Mouse (Mus musculus): ENCODE data around the gene Actb.

Actb gene

GRCm38 (mm10) chr5:142877337-142878280, 28.9 kb downstream of the Actb start:
- peak; percentile 81 to 83 for DNase-seq (ENCODE audit: low spot score in 2 of 2)

- DNase-seq (ENCODE audit: low spot score in 2 of 2): no peak
Measured at GRCm38 (mm10) chr5:142876896-142877295, 29.7 kb downstream of the Actb start.

DNA sequence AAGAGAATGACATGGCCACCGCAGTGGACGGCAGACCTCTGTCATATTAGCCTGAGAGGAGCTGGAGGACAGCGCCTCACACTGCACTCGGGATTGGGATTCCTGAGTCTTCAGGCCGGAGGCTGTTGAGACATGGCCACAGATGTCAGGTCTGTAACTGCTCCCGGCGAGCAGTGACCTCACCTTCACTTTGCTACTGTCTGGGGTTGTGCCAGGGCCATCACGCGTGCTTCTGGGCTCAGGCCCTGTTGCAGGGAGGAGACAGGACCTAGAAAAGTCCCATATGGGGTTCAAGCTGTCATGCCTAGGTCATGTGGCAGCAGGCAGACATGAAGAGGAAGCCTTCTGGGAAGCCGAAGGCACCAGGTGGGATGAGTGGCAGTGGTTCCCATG, 31.0 kb downstream of the Actb start:
- no peak for DNase-seq (ENCODE audit: low spot score in 2 of 2)

DNA sequence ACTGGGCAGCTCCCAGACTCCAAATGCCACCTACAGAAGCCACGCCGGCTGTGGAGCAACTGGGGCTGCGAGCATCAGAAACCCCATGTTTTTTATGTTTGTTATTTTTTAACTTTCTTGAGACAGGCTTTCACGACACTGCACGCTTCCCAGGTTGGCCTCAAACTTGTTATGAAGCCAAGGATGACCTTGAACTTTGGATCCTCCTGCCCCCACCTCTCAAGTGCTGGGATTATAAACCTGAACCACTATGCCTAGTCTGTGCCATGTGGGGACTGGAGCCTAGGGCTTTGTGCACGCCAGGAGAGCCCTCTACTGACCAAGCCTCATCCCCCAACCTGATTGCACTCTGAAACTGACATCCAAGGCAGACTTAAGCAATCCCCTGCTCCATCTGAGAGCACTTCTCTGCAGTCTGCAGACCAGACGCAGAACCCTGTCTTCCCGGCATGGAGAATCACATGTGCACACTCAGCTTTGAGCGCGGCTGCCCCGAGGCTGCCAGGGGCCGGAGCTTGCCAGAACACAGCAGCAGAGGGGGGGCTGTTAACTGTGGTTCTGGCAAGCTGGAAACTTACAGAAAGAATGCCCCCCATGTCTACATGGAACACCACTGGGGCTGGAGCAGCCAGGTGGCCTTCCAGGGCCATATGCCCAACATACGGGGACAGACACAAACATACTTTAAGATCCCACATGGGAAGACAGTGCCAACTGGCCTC, 31.6 kb downstream of the Actb start:
- no peak for DNase-seq (ENCODE audit: low spot score in 2 of 2)

GRCm38 (mm10) chr5:142873718-142874117, 32.8 kb downstream of the Actb start:
- DNase-seq (ENCODE audit: low spot score in 2 of 2): no peak

GRCm38 (mm10) chr5:142871765-142872164, 34.8 kb downstream of the Actb start:
- no peak for DNase-seq (ENCODE audit: low spot score in 2 of 2)

GRCm38 (mm10) chr5:142869463-142869862, 37.1 kb downstream of the Actb start:
- no peak for DNase-seq (ENCODE audit: low spot score in 2 of 2)

GRCm38 (mm10) chr5:142857763-142858229, 48.8 kb downstream of the Actb start:
- DNase-seq (ENCODE audit: low spot score in 2 of 2): peak; percentile 51 to 64

GRCm38 (mm10) chr5:142856408-142856807, 50.1 kb downstream of the Actb start:
- DNase-seq (ENCODE audit: low spot score in 2 of 2): no peak

DNA sequence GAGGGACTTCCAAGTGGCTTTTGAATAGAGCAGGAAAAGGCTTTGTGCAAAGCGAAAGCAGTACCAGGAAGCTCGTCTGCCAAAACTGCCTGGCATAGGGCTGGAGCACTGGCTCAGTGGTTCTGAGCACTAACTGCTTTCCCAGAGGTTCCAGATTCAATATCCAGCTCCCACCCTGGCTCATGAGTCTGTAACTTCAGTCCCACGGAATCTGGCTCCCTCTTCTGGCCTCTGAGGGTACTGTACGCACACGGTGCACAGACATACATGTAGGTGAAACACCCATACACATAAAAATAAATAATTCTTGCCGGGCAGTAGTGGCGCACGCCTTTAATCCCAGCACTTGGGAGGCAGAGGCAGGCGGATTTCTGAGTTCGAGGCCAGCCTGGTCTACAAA, 51.7 kb downstream of the Actb start:
- no peak for DNase-seq (ENCODE audit: low spot score in 2 of 2)

DNA sequence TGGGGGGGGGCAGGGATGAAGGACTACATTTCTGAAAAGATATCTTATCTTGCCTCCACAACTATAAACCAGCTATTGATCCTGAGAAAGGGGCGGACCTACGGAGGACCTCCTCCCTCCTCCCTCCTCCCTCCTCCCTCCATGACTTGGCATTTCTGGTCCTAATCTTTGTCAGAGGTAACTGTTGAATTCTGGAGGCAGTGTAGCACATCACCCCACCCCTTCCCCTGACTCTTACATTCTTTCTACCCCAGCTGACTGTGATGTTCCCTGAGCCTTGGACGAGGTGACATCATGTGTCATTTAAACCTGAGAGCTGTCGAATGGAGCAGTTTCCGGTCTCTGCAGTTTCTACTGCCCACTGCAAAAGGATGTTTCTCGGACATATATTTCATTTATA, 53.0 kb downstream of the Actb start:
- DNase-seq (ENCODE audit: low spot score in 2 of 2): no peak

All from right cerebral cortex, postnatal 36 days (tissue).